Comparison of ENCODE assay signal across 28 mouse cellular contexts in the genomic region with DNA sequence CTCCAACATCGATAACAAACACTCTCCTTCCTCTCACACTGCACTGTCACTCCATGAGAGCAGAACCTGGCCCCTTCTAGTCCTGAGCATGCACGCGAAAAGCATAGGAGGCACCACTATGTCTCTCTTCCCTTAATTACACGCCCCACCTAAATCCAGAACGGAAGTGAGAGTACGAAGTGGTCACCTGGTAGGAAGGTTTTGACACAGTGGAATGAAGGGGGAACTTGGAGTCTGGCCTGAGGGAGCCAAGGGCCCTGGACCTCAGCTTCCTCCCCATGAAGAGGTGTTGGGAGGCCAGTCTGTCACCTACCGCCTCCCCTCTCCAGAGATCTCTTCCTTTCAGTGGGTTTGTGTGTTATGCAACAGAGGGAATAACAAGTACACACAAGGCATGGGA. TPM values are rescaled to one million over a fixed set of nuclear protein-coding genes. Genes with fewer than 3 reads are reported as not detected.
DNase-seq lines count a peak whose midpoint lies in the region; ATAC-seq and TF ChIP-seq lines count a peak whose summit lies in the region.
"Had no signal": no experiment of that assay in that cellular context is flagged by ENCODE, and none has a peak within 500 bp of the region (broad histone marks: within the 10 kb centered on the region; RNA-seq: fewer than 3 reads in every experiment).

No protein-coding gene starts in this region.

- no peak overlapping the region for H3K4me2 ChIP-seq in lung, postnatal 0 days (replicated peaks; ENCODE audit: low read depth, low read length)
- no peak overlapping the region for H3K4me2 ChIP-seq in hindbrain, embryonic 14.5 days (replicated peaks)
- H3K4me2 ChIP-seq: heart, embryonic 11.5 days; hindbrain, embryonic 15.5 days; liver, embryonic 13.5 days had no signal

- no peak for DNase-seq in lung, postnatal 0 days (ENCODE audit: low spot score)
- DNase-seq in lung, postnatal 25 days (ENCODE audit: low spot score), result no peak
- no peak for DNase-seq in left cerebral cortex, postnatal 36 days (ENCODE audit: low spot score in 2 of 2)
- no peak for DNase-seq in hindbrain, embryonic 14.5 days (ENCODE audit: low spot score)
- DNase-seq in urinary bladder, adult 2 months (ENCODE audit: low spot score), result no peak
- DNase-seq: adrenal gland, adult 8-10 months; cerebellum, adult 11 months; cerebellum, adult 9-11 months; gastrocnemius, adult 2 months; heart, postnatal 4 days; kidney, adult 11 months; kidney, postnatal 14 days; left cerebral cortex, postnatal 4 days; liver, embryonic 13.5 days; lung, adult 2 months; retina, postnatal 1 day; right cerebral cortex, postnatal 14 days; thymus, postnatal 4 days had no signal

- 81% methylated on average over 7 of the region's 7 CpGs for WGBS in lung, postnatal 0 days
- WGBS in hindbrain, embryonic 14.5 days, result 94% methylated on average over 7 of the region's 7 CpGs

- TF ChIP-seq POLR2A in bone marrow macrophage, adult 2 months (IDR thresholded peaks at IDR 0.05; ENCODE audit: borderline replicate concordance, low read depth, low read length), result no peak

- ATAC-seq in lung, postnatal 0 days, result no peak
- ATAC-seq in hematopoietic stem cell, adult 5-6 weeks (replicated peaks in 1 of 2; ENCODE audit: insufficient read depth in 1 of 2, low FRiP score in 2 of 2, low TSS enrichment in 1 of 2, low read depth in 1 of 2, poor library complexity in 2 of 2, severe bottlenecking in 2 of 2), result peak; percentile 14 to 41; a peak in 3 of 4 replicates
- peak; percentile 25; the same call in 1 of the 2 replicates for ATAC-seq in neutrophil, adult 5-6 weeks (ENCODE audit: extremely low read depth, insufficient number of reproducible peaks, low FRiP score, poor library complexity, severe bottlenecking)
- no peak for ATAC-seq in hindbrain, embryonic 14.5 days (ENCODE audit: low FRiP score)
- ATAC-seq: forebrain, embryonic 16.5 days; inflammation-experienced regulatory T-cells, adult 6 months had no signal

- no peaks in the 10 kb centered on the region for H3K36me3 ChIP-seq in lung, postnatal 0 days (ENCODE audit: insufficient read depth, low read length)
- no peaks in the 10 kb centered on the region for H3K36me3 ChIP-seq in hindbrain, embryonic 14.5 days (replicated peaks; ENCODE audit: control insufficient read depth, insufficient read depth)
- H3K36me3 ChIP-seq: hindbrain, embryonic 15.5 days; liver, embryonic 13.5 days; midbrain, embryonic 10.5 days had no signal

- no peaks in the 10 kb centered on the region for H3K9me3 ChIP-seq in lung, postnatal 0 days (ENCODE audit: low read length)
- H3K9me3 ChIP-seq in hindbrain, embryonic 14.5 days (ENCODE audit: control insufficient read depth, low read length), result no peaks in the 10 kb centered on the region
- H3K9me3 ChIP-seq: hindbrain, embryonic 15.5 days; liver, embryonic 13.5 days; midbrain, embryonic 10.5 days had no signal

- H3K4me3 ChIP-seq in lung, postnatal 0 days (ENCODE audit: low read depth, low read length), result no peak overlapping the region
- H3K4me3 ChIP-seq in bone marrow macrophage, adult 2 months (ENCODE audit: insufficient read depth, low read length), result no peak overlapping the region
- H3K4me3 ChIP-seq in hindbrain, embryonic 14.5 days (replicated peaks; ENCODE audit: low read length), result no peak overlapping the region
- H3K4me3 ChIP-seq: erythroblast, embryonic 14.5 days; gastrocnemius, adult 2 months; hindbrain, embryonic 15.5 days; left cerebral cortex, adult 2 months; liver, embryonic 13.5 days; midbrain, embryonic 10.5 days had no signal

- H3K9ac ChIP-seq in lung, postnatal 0 days (replicated peaks; ENCODE audit: low read depth), result no peak overlapping the region
- no peak overlapping the region for H3K9ac ChIP-seq in hindbrain, embryonic 14.5 days
- H3K9ac ChIP-seq: hindbrain, embryonic 15.5 days; liver, embryonic 13.5 days had no signal

- H3K27ac ChIP-seq in lung, postnatal 0 days (ENCODE audit: low read length), result peak overlapping the region; percentile 84
- peak overlapping the region; percentile 75 for H3K27ac ChIP-seq in bone marrow macrophage, adult 2 months (ENCODE audit: insufficient read depth, low read depth, low read length)
- no peak overlapping the region for H3K27ac ChIP-seq in hindbrain, embryonic 14.5 days
- H3K27ac ChIP-seq: gastrocnemius, adult 2 months; hindbrain, embryonic 15.5 days; left cerebral cortex, adult 2 months; liver, embryonic 13.5 days; midbrain, embryonic 10.5 days had no signal

- no peak for TF ChIP-seq CTCF in lung, postnatal 0 days (IDR thresholded peaks at IDR 0.05)
- TF ChIP-seq CTCF in bone marrow macrophage, adult 2 months (IDR thresholded peaks at IDR 0.05; ENCODE audit: low read depth, low read length), result no peak

- H3K27me3 ChIP-seq in lung, postnatal 0 days (replicated peaks; ENCODE audit: insufficient read depth, low read length), result no peaks in the 10 kb centered on the region
- no peaks in the 10 kb centered on the region for H3K27me3 ChIP-seq in hindbrain, embryonic 14.5 days (ENCODE audit: control insufficient read depth, insufficient read depth, low read length)
- H3K27me3 ChIP-seq: hindbrain, embryonic 15.5 days; liver, embryonic 13.5 days had no signal

- H3K4me1 ChIP-seq in lung, postnatal 0 days (ENCODE audit: insufficient read depth, low read depth, low read length), result peaks cover 10% of the 10 kb centered on the region; the same call in 1 of the 2 replicates
- peaks cover 85% of the 10 kb centered on the region for H3K4me1 ChIP-seq in bone marrow macrophage, adult 2 months (ENCODE audit: control insufficient read depth, insufficient read depth, low read length)
- H3K4me1 ChIP-seq in hindbrain, embryonic 14.5 days (replicated peaks; ENCODE audit: control insufficient read depth, insufficient read depth, low read length), result peaks cover 6% of the 10 kb centered on the region

- intact Hi-C loops in left cerebral cortex, postnatal 36 days (cut with DNase I), result loop anchor here (5.0 kb wide), 1 partner anchor 42 kb away; no protein-coding TSS in a partner anchor

- 0 out of 2 replicates have a peak, but pooled peaks have one; percentile 14 for TF ChIP-seq EP300 in lung, postnatal 0 days (IDR thresholded peaks at IDR 0.05)

RNA-seq across cellular contexts. Expression of a gene that starts 6.3 kb away (rescaled TPM):
- polyA plus RNA-seq in lung, postnatal 0 days (2015; fragmentation: Nextera tagmentation; extraction: Ambion mirVana), result 38.9 and 58.5 TPM in 2 replicates
- polyA plus RNA-seq in bone marrow macrophage, adult 2 months (2012; ENCODE audit: insufficient read depth, insufficient read length, missing spikeins), result 256 and 264 TPM in 2 replicates
- 22.3 and 38.6 TPM in 2 replicates for total RNA-seq in hematopoietic stem cell, adult 5-6 weeks (2017)
- total RNA-seq in neutrophil, adult 5-6 weeks (2017), result 31.5 and 44.2 TPM in 2 replicates
- 10 to 100 TPM; 28.3 to 29.5 TPM for total RNA-seq in left cerebral cortex, postnatal 36 days (2021)
- polyA plus RNA-seq in hindbrain, embryonic 14.5 days (2014; fragmentation: Nextera tagmentation; extraction: Ambion mirVana), result 15.2 and 16.2 TPM in 2 replicates
- polyA plus RNA-seq in urinary bladder, adult 2 months (2012; rRNA removed), result 12.6 and 14.9 TPM in 2 replicates

RNA-seq across cellular contexts. Expression of a gene that starts 44.6 kb away (rescaled TPM):
- polyA plus RNA-seq in lung, postnatal 0 days (2015; fragmentation: Nextera tagmentation; extraction: Ambion mirVana), result 26.2 and 29.4 TPM in 2 replicates
- 98.6 and 100 TPM in 2 replicates for polyA plus RNA-seq in bone marrow macrophage, adult 2 months (2012; ENCODE audit: insufficient read depth, insufficient read length, missing spikeins)
- 35.3 and 48.0 TPM in 2 replicates for total RNA-seq in hematopoietic stem cell, adult 5-6 weeks (2017)
- 78.6 and 82.3 TPM in 2 replicates for total RNA-seq in neutrophil, adult 5-6 weeks (2017)
- total RNA-seq in left cerebral cortex, postnatal 36 days (2021), result 10 to 100 TPM; 20.5 to 25.8 TPM
- polyA plus RNA-seq in hindbrain, embryonic 14.5 days (2014; fragmentation: Nextera tagmentation; extraction: Ambion mirVana), result 30.0 and 31.4 TPM in 2 replicates
- 26.0 and 26.3 TPM in 2 replicates for polyA plus RNA-seq in urinary bladder, adult 2 months (2012; rRNA removed)

Comparison
In these comparisons a context has a peak if more than half of its experiments do, and no peak if none do; other contexts are left out.
1. ATAC-seq: peak in hematopoietic stem cell, adult 5-6 weeks (2 of 2) and neutrophil, adult 5-6 weeks (single experiment); none in lung, postnatal 0 days (single experiment) and hindbrain, embryonic 14.5 days (single experiment).